Mouse (Mus musculus): Measurements from ENCODE around the gene Ttc30b. TPM values are rescaled to one million over a fixed set of nuclear protein-coding genes. Genes with fewer than 3 reads are reported as not detected.

The Ttc30b gene
- 2.3 TPM for total RNA-seq (2023)

GRCm38 (mm10) chr2:75938117-75939063 lies at the start of gene Ttc30b:
Gene Ttc30b, minus strand, starts transcription at chr2:75938585.

DNA sequence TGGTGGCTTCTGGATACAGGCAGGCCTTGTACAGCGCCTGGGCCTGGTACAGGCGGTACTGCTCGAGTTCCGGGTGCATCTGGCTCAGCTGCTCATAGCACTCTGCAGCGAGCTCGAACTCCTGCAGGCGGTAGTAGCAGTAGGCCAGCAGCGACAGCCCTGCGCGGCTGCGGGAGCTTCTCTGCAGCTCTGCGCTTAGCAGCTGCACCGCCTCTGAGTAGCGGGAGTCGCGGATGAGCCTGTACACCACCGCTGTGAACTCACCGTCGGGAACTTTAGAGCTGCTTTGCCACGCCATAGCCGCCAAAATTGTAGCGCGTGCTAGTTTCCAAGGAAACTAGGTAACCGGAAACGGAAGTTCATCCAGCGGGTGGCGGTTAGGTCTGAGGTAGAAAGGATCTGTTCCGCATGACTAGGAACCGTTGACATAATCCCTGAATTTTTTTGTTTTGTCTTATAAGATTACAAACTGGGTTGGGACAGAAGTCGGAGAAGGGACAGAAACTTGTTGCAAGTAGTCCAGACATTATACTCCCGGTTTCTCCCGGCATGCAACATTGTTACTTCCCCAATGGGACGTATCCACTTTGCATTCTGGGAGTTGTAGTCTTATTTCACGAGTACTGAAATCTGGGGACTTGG lies 43.2 kb upstream of the Ttc30b start, which contains the start of gene Ttc30a1:
Gene Ttc30a1, minus strand, starts transcription at position 528 of the 642 bp plus-strand sequence.

GRCm38 (mm10) chr2:75977752-75978368 lies 39.5 kb upstream of the Ttc30b start, which contains the start of gene Ttc30a2:
Gene Ttc30a2, minus strand, starts transcription at chr2:75978170.

Other genes starting within 250 kb of the Ttc30b start
- gene Nfe2l2, start 233.9 kb downstream of the Ttc30b start, total RNA-seq (2023): 61.2 TPM
- gene Agps, start 106.4 kb downstream of the Ttc30b start, total RNA-seq (2023): 47.0 TPM
- not detected for gene Ttc30a2, start 39.6 kb upstream of the Ttc30b start, total RNA-seq (2023)
- gene Ttc30a1, start 43.4 kb upstream of the Ttc30b start, total RNA-seq (2023): 1.1 TPM